Mouse (Mus musculus) olfactory bulb, adult 2 months (tissue): Measurements from ENCODE around the gene Tom1l1.

Source experiments
- CTCF ChIP-seq: fragments of 200-500 bp; IDR thresholded peaks from 2 replicates; pipeline ENCODE4 v1.5.1; 2012; ENCODE audit warnings: low read depth, mild to moderate bottlenecking, low read length, moderate library complexity; ENCODE audit not compliant: insufficient read depth
- POLR2A ChIP-seq: fragments of 200-500 bp; IDR thresholded peaks from 2 replicates; pipeline ENCODE4 v1.6.1; 2012; ENCODE audit warnings: mild to moderate bottlenecking, low read depth, low read length, moderate library complexity; ENCODE audit not compliant: insufficient read depth

- TF ChIP-seq POLR2A (no peak), CTCF (no peak)
Observed at GRCm38 (mm10) chr11:90685196-90685595, 3.0 kb downstream of the Tom1l1 start.
